ENCODE assay signal across 8 mouse cellular contexts in genomic region chr5:125390906-125391477, GRCm38 (mm10). TPM values are rescaled to one million over a fixed set of nuclear protein-coding genes. Genes with fewer than 3 reads are reported as not detected.
DNase-seq lines count a peak whose midpoint lies in the region; ATAC-seq and TF ChIP-seq lines count a peak whose summit lies in the region.

No protein-coding gene starts in this region.

- no peak for DNase-seq in gastrocnemius, adult 2 months
- DNase-seq in gastrocnemius, adult 8-10 months (ENCODE audit: low spot score in 2 of 2) = no peak
- no peak for DNase-seq in lung, adult 18-20 months
- DNase-seq in thymus, postnatal 14 days = no peak
- no peak for DNase-seq in left cerebral cortex, postnatal 14 days (ENCODE audit: low spot score in 2 of 2)

- no peaks in the 10 kb centered on the region for H3K27me3 ChIP-seq in lung, embryonic 16.5 days (ENCODE audit: control insufficient read depth, insufficient read depth, low read depth, low read length)
- H3K27me3 ChIP-seq in hindbrain, embryonic 16.5 days (replicated peaks; ENCODE audit: control insufficient read depth, insufficient read depth, low read length) = no peaks in the 10 kb centered on the region
- H3K27me3 ChIP-seq in neural tube, embryonic 14.5 days (ENCODE audit: control insufficient read depth, insufficient read depth, low read length) = no peaks in the 10 kb centered on the region

- no peak overlapping the region for H3K9ac ChIP-seq in lung, embryonic 16.5 days (ENCODE audit: low read length)
- no peak overlapping the region for H3K9ac ChIP-seq in hindbrain, embryonic 16.5 days (ENCODE audit: low read depth, low read length)
- H3K9ac ChIP-seq in neural tube, embryonic 14.5 days (replicated peaks; ENCODE audit: low read depth, low read length) = no peak overlapping the region

- H3K4me2 ChIP-seq in lung, embryonic 16.5 days (ENCODE audit: low read depth, low read length) = no peak overlapping the region
- no peak overlapping the region for H3K4me2 ChIP-seq in hindbrain, embryonic 16.5 days (ENCODE audit: low read length)
- no peak overlapping the region for H3K4me2 ChIP-seq in neural tube, embryonic 14.5 days (ENCODE audit: low read depth, low read length)

- no peak for TF ChIP-seq CTCF in gastrocnemius, adult 2 months (IDR thresholded peaks at IDR 0.05)

- H3K4me3 ChIP-seq in gastrocnemius, adult 2 months = peak overlapping the region; percentile 81
- H3K4me3 ChIP-seq in lung, embryonic 16.5 days (ENCODE audit: low read length) = no peak overlapping the region
- no peak overlapping the region for H3K4me3 ChIP-seq in hindbrain, embryonic 16.5 days (ENCODE audit: low read length)
- H3K4me3 ChIP-seq in neural tube, embryonic 14.5 days (ENCODE audit: low read depth, low read length) = no peak overlapping the region

- H3K27ac ChIP-seq in gastrocnemius, adult 2 months = peak overlapping the region; percentile 98
- H3K27ac ChIP-seq in lung, embryonic 16.5 days (ENCODE audit: low read length) = peak overlapping the region; percentile 100
- H3K27ac ChIP-seq in hindbrain, embryonic 16.5 days (ENCODE audit: low read depth, low read length) = peak overlapping the region; percentile 41
- H3K27ac ChIP-seq in neural tube, embryonic 14.5 days (ENCODE audit: low read depth, low read length) = peak overlapping the region; percentile 6; the same call in 1 of the 2 replicates

- H3K36me3 ChIP-seq in lung, embryonic 16.5 days (ENCODE audit: control insufficient read depth, insufficient read depth, low read length) = 0 out of 2 replicates have a peak, but pooled peaks cover 2% of the 10 kb centered on the region
- H3K36me3 ChIP-seq in hindbrain, embryonic 16.5 days (ENCODE audit: control insufficient read depth, insufficient read depth, low read length) = peaks cover under 1% of the 10 kb centered on the region; the same call in 1 of the 2 replicates
- H3K36me3 ChIP-seq in neural tube, embryonic 14.5 days (ENCODE audit: control insufficient read depth, insufficient read depth, low read length) = no peaks in the 10 kb centered on the region

- 85% methylated on average over 3 of the region's 3 CpGs for WGBS in lung, embryonic 16.5 days
- 95% methylated on average over 3 of the region's 3 CpGs for WGBS in hindbrain, embryonic 16.5 days
- 94% methylated on average over 3 of the region's 3 CpGs for WGBS in neural tube, embryonic 14.5 days

- intact Hi-C loops in gastrocnemius, adult 2 months (cut with DNase I) = no loop called here
- intact Hi-C loops in left cerebral cortex, postnatal 14 days (cut with DNase I) = no loop called here

- H3K9me3 ChIP-seq in lung, embryonic 16.5 days (ENCODE audit: control insufficient read depth, low read length) = no peaks in the 10 kb centered on the region
- H3K9me3 ChIP-seq in hindbrain, embryonic 16.5 days (ENCODE audit: control insufficient read depth, low read length) = no peaks in the 10 kb centered on the region
- no peaks in the 10 kb centered on the region for H3K9me3 ChIP-seq in neural tube, embryonic 14.5 days (ENCODE audit: control insufficient read depth, low read length)

- H3K4me1 ChIP-seq in lung, embryonic 16.5 days (replicated peaks; ENCODE audit: control insufficient read depth, insufficient read depth, low read length) = peaks cover 39% of the 10 kb centered on the region
- peaks cover 27% of the 10 kb centered on the region for H3K4me1 ChIP-seq in hindbrain, embryonic 16.5 days (ENCODE audit: control insufficient read depth, insufficient read depth, low read depth, low read length)
- H3K4me1 ChIP-seq in neural tube, embryonic 14.5 days (ENCODE audit: control insufficient read depth, insufficient read depth, low read length) = peaks cover 27% of the 10 kb centered on the region

- no peak for ATAC-seq in lung, embryonic 16.5 days (ENCODE audit: low read depth)
- no peak for ATAC-seq in hindbrain, embryonic 16.5 days
- no peak for ATAC-seq in neural tube, embryonic 14.5 days (ENCODE audit: low read depth)

RNA-seq across cellular contexts. Expression of gene Ubc, which starts 1.0 kb away (rescaled TPM):
- total RNA-seq in gastrocnemius, adult 2 months (2021) = 1,000 to 10,000 TPM; 1,479 to 2,293 TPM
- total RNA-seq in gastrocnemius, adult 8-10 months (2022) = 1,000 to 10,000 TPM; 1,167 to 1,677 (median 1,560) TPM
- 1,152 and 1,205 TPM in 2 replicates for polyA plus RNA-seq in lung, embryonic 16.5 days (2015; fragmentation: Nextera tagmentation; extraction: Ambion mirVana)
- 1,508 and 1,522 TPM in 2 replicates for polyA plus RNA-seq in hindbrain, embryonic 16.5 days (2015; fragmentation: Nextera tagmentation; extraction: Ambion mirVana)
- 1,368 and 1,388 TPM in 2 replicates for polyA plus RNA-seq in neural tube, embryonic 14.5 days (2014; fragmentation: Nextera tagmentation; extraction: Ambion mirVana)
- total RNA-seq in left cerebral cortex, postnatal 14 days (2021) = 100 to 1,000 TPM; 752 to 821 TPM

RNA-seq across cellular contexts. Expression of gene Gm10382, which starts 1.9 kb away (rescaled TPM):
- not detected for total RNA-seq in gastrocnemius, adult 2 months (2021)
- total RNA-seq in gastrocnemius, adult 8-10 months (2022) = under 1 TPM in 2 of 4 experiments, not detected in 2; 0.31 to 0.34 TPM
- 0.29 and 0.36 TPM in 2 replicates for polyA plus RNA-seq in lung, embryonic 16.5 days (2015; fragmentation: Nextera tagmentation; extraction: Ambion mirVana)
- polyA plus RNA-seq in hindbrain, embryonic 16.5 days (2015; fragmentation: Nextera tagmentation; extraction: Ambion mirVana) = 0.45 and 0.55 TPM in 2 replicates
- 0.28 and 0.50 TPM in 2 replicates for polyA plus RNA-seq in neural tube, embryonic 14.5 days (2014; fragmentation: Nextera tagmentation; extraction: Ambion mirVana)
- under 1 TPM in 1 of 2 experiments, not detected in 1; 0.37 TPM for total RNA-seq in left cerebral cortex, postnatal 14 days (2021)

RNA-seq across cellular contexts. Expression of gene Dhx37, which starts 42.9 kb away (rescaled TPM):
- 1 to 10 TPM; 4.3 to 4.4 TPM for total RNA-seq in gastrocnemius, adult 2 months (2021)
- 1 to 10 TPM; 4.4 to 5.1 (median 4.8) TPM for total RNA-seq in gastrocnemius, adult 8-10 months (2022)
- polyA plus RNA-seq in lung, embryonic 16.5 days (2015; fragmentation: Nextera tagmentation; extraction: Ambion mirVana) = 10.1 and 10.6 TPM in 2 replicates
- polyA plus RNA-seq in hindbrain, embryonic 16.5 days (2015; fragmentation: Nextera tagmentation; extraction: Ambion mirVana) = 10.2 and 12.0 TPM in 2 replicates
- polyA plus RNA-seq in neural tube, embryonic 14.5 days (2014; fragmentation: Nextera tagmentation; extraction: Ambion mirVana) = 8.5 and 8.6 TPM in 2 replicates
- 10 to 100 TPM; 10.1 to 10.9 TPM for total RNA-seq in left cerebral cortex, postnatal 14 days (2021)

RNA-seq across cellular contexts. Expression of gene Scarb1, which starts 50.1 kb away (rescaled TPM):
- total RNA-seq in gastrocnemius, adult 2 months (2021) = 10 to 100 TPM; 11.8 to 16.9 TPM
- total RNA-seq in gastrocnemius, adult 8-10 months (2022) = 10 to 100 TPM; 11.1 to 19.0 (median 13.3) TPM
- 65.9 and 66.6 TPM in 2 replicates for polyA plus RNA-seq in lung, embryonic 16.5 days (2015; fragmentation: Nextera tagmentation; extraction: Ambion mirVana)
- polyA plus RNA-seq in hindbrain, embryonic 16.5 days (2015; fragmentation: Nextera tagmentation; extraction: Ambion mirVana) = 55.3 and 62.6 TPM in 2 replicates
- polyA plus RNA-seq in neural tube, embryonic 14.5 days (2014; fragmentation: Nextera tagmentation; extraction: Ambion mirVana) = 33.7 and 36.9 TPM in 2 replicates
- 10 to 100 TPM; 36.9 to 41.1 TPM for total RNA-seq in left cerebral cortex, postnatal 14 days (2021)

RNA-seq across cellular contexts. Expression of gene Bri3bp, which starts 50.4 kb away (rescaled TPM):
- total RNA-seq in gastrocnemius, adult 2 months (2021) = 1 to 10 TPM; 2.5 to 3.9 TPM
- 1 to 10 TPM; 3.0 to 4.6 (median 4.1) TPM for total RNA-seq in gastrocnemius, adult 8-10 months (2022)
- 29.1 and 31.9 TPM in 2 replicates for polyA plus RNA-seq in lung, embryonic 16.5 days (2015; fragmentation: Nextera tagmentation; extraction: Ambion mirVana)
- polyA plus RNA-seq in hindbrain, embryonic 16.5 days (2015; fragmentation: Nextera tagmentation; extraction: Ambion mirVana) = 40.2 and 42.5 TPM in 2 replicates
- 34.5 and 40.5 TPM in 2 replicates for polyA plus RNA-seq in neural tube, embryonic 14.5 days (2014; fragmentation: Nextera tagmentation; extraction: Ambion mirVana)
- 10 to 100 TPM; 81.0 to 85.6 TPM for total RNA-seq in left cerebral cortex, postnatal 14 days (2021)

Comparison
In these comparisons a context has a peak if more than half of its experiments do, and no peak if none do; other contexts are left out.
1. H3K27ac ChIP-seq: peak in every context shown above with its lines; median percentile 100 in lung, embryonic 16.5 days; 98 in gastrocnemius, adult 2 months; 41 in hindbrain, embryonic 16.5 days; 6 in neural tube, embryonic 14.5 days.